Mouse (Mus musculus) neural tube, embryonic 14.5 days (tissue): ENCODE results near the gene Herc1. TPM values are rescaled to one million over a fixed set of nuclear protein-coding genes. Genes with fewer than 3 reads are reported as not detected.
"Not testable (repeated sequence)": the region's sequence is repeated elsewhere in the genome, so short reads cannot be mapped to it uniquely, and the experiment has no call there.

Experiments used
- ATAC-seq: fragments of 200-750 bp; cut with Nextera tagmentation; 2 replicates; pipeline ENCODE4 v1.8.0; 2017; ENCODE audit warnings: low read depth, mild to moderate bottlenecking, moderate TSS enrichment, moderate library complexity
- H3K27ac ChIP-seq: fragments of 300-500 bp; sonication (generic); 2 replicates; pipeline ENCODE4 v1.5.1; 2014; ENCODE audit warnings: low read depth, mild to moderate bottlenecking, control low read depth, low read length, moderate library complexity, mixed read lengths
- H3K27me3 ChIP-seq: fragments of 300-500 bp; sonication (generic); 2 replicates; pipeline ENCODE4 v1.6.1; 2014; ENCODE audit warnings: low read length; ENCODE audit not compliant: control insufficient read depth, insufficient read depth
- H3K36me3 ChIP-seq: fragments of 300-500 bp; sonication (generic); 2 replicates; pipeline ENCODE4 v1.6.1; 2014; ENCODE audit warnings: low read length, mixed read lengths; ENCODE audit not compliant: control insufficient read depth, insufficient read depth
- H3K4me1 ChIP-seq: fragments of 300-500 bp; sonication (generic); 2 replicates; pipeline ENCODE4 v1.6.1; 2014; ENCODE audit warnings: low read length; ENCODE audit not compliant: control insufficient read depth, insufficient read depth
- H3K4me2 ChIP-seq: fragments of 300-500 bp; sonication (generic); 2 replicates; pipeline ENCODE4 v1.6.1; 2014; ENCODE audit warnings: mild to moderate bottlenecking, low read depth, low read length, control low read depth
- H3K4me3 ChIP-seq: fragments of 300-500 bp; sonication (generic); 2 replicates; pipeline ENCODE4 v1.5.1; 2014; ENCODE audit warnings: low read depth, low read length, control low read depth, mixed read lengths
- H3K9ac ChIP-seq: fragments of 300-500 bp; sonication (generic); replicated peaks from 2 replicates; pipeline ENCODE4 v1.6.1; 2014; ENCODE audit warnings: low read depth, mild to moderate bottlenecking, control low read depth, low read length, mixed read lengths
- H3K9me3 ChIP-seq: fragments of 300-500 bp; sonication (generic); 2 replicates; pipeline ENCODE4 v1.6.1; 2016; ENCODE audit warnings: low read length; ENCODE audit not compliant: control insufficient read depth
- WGBS: fragments of 180-500 bp; shearing (Covaris S2); extraction: QIAGEN DNeasy Blood & Tissue Kit; methylation state at CpG from one replicate; pipeline ENCODE4 v1.1.7; 2014; 5-methylcytosine and 5-hydroxymethylcytosine counted together
- polyA plus RNA-seq: library from polyadenylated mRNA; unstranded; fragments of >200 nt; fragmentation: Nextera tagmentation; extraction: Ambion mirVana; gene quantifications from 2 replicates; pipeline ENCODE4 v1.2.1, GENCODE M21; 2014

Herc1 gene
- polyA plus RNA-seq, 1 experiment from 2014 or later: 66.7 TPM

DNA sequence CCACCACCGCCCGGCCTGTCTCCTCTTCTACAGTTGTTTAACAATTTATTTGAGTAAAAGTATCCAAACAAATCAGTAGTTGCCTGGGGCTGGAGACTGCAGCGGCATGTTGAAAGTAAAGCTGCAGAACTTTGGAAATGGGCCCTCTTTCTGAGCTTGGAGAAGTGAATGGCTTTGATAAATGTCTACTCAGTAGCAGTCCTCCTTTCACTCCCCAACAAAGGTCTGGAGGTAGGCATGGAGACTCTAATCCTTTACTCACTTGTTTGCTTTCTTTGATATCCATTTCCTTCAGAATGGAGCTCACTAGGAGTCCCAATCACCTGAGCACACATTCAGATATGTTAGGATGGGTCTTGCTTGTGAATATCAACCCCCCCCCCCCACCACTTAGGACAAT is 20.1 kb downstream of the Herc1 start:
- H3K4me3 ChIP-seq: no peak overlapping the region
- H3K36me3 ChIP-seq: no peaks in the 10 kb centered on the region
- no peak overlapping the region for H3K27ac ChIP-seq
- H3K4me1 ChIP-seq: no peaks in the 10 kb centered on the region
- no peaks in the 10 kb centered on the region for H3K9me3 ChIP-seq
- 83% methylated on average over 3 of the region's 3 CpGs for WGBS
- H3K9ac ChIP-seq: no peak overlapping the region
- H3K4me2 ChIP-seq: no peak overlapping the region
- no peaks in the 10 kb centered on the region for H3K27me3 ChIP-seq
- no peak for ATAC-seq

DNA sequence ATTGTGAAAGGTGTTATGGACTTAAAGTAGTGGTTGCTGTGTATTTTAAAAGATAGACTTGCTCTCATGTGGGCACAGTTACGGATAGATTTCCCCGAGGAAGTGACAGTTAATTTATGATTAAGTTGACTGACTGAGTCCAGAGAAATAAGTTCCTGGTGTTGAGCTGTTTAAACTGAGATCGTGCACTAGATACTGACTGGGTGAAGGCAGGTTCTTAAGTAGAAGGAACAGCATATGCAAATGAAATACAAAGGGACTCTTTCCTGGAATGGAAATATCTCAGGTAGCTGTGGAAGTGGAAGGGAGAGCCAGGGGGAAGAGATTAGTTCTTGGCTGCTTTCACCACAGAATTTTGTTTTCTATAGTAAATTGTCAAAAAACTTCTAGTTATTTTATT is 20.6 kb downstream of the Herc1 start:
- H3K9me3 ChIP-seq: no peaks in the 10 kb centered on the region
- H3K4me2 ChIP-seq: no peak overlapping the region
- no peak overlapping the region for H3K27ac ChIP-seq
- H3K9ac ChIP-seq: no peak overlapping the region
- 69% methylated on average over 3 of the region's 3 CpGs for WGBS
- H3K4me1 ChIP-seq: no peaks in the 10 kb centered on the region
- H3K4me3 ChIP-seq: no peak overlapping the region
- H3K27me3 ChIP-seq: no peaks in the 10 kb centered on the region
- no peaks in the 10 kb centered on the region for H3K36me3 ChIP-seq
- no peak for ATAC-seq

DNA sequence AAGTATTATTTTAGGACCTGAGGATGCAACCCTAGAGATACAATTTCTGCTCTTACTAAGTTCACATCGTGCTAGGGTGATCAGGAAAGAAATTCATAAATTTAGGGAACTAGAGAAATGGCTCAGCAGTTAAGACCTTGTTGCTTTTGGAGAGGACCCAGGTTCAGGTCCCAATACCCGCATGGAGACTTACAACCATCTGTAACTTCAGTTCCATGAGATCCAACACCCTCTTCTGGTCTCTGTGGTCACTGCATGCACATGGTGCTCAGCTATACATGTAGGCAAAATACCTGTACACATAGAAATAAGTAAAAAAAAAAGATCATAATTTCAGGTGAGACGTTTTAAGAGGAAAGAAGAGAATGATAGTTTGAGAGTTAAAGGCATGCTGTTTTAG is 23.2 kb downstream of the Herc1 start:
- 94% methylated on average over 3 of the region's 3 CpGs for WGBS
- no peaks in the 10 kb centered on the region for H3K4me1 ChIP-seq
- no peak for ATAC-seq
- H3K9me3 ChIP-seq: no peaks in the 10 kb centered on the region
- no peak overlapping the region for H3K27ac ChIP-seq
- no peaks in the 10 kb centered on the region for H3K36me3 ChIP-seq
- H3K4me2 ChIP-seq: no peak overlapping the region
- H3K9ac ChIP-seq: no peak overlapping the region
- no peak overlapping the region for H3K4me3 ChIP-seq
- H3K27me3 ChIP-seq: no peaks in the 10 kb centered on the region

DNA sequence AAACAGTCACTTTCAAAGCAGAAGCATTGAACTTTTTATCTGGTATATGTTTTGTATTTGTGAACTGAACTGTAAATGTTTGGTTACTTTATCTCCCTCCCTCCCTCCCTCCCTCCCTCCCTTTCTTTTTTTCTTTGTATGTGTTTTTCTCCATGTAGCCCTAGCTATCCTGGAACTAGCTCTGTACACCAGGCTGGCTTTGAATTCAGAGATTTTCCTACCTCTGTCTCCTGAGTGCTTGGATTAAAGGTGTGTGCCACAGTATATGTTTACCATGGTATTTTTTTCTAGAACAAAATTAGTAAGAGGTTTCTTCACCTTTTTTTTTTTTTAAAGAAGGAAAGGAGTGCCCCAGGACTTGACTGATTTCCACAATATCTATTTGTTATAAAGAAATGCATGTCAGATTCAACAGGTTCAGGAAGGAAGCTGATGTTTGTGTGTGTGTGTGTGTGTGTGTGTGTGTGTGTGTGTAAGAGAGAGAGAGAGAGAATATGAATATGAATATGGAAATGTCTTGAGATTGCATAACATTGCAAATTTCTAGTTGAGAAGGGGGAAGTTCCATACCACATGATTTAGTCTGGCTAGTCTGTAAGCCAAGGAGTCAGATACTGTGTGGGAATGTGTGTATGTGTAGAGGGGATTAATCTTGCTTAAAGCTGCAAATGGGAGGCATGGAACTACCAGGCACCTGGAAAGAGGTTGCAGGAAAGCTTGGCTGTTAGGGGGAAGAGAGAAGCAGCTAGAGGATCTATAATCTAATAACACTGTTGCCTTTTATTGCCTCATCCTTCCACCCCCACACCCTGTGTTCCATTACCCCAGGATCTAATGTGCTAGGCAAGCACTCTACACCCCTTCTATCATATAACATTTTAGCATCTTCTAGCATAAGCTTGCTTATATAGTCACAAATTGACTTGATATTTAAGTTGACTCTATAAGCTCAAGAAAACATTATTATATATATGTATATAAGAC is 24.5 kb downstream of the Herc1 start:
- H3K9ac ChIP-seq: no peak overlapping the region
- H3K27me3 ChIP-seq: no peaks in the 10 kb centered on the region
- ATAC-seq: no peak
- no peak overlapping the region for H3K4me2 ChIP-seq
- H3K4me3 ChIP-seq: no peak overlapping the region
- H3K27ac ChIP-seq: no peak overlapping the region
- no peaks in the 10 kb centered on the region for H3K4me1 ChIP-seq
- no peaks in the 10 kb centered on the region for H3K9me3 ChIP-seq
- H3K36me3 ChIP-seq: 0 out of 2 replicates have a peak, but pooled peaks cover 2% of the 10 kb centered on the region

DNA sequence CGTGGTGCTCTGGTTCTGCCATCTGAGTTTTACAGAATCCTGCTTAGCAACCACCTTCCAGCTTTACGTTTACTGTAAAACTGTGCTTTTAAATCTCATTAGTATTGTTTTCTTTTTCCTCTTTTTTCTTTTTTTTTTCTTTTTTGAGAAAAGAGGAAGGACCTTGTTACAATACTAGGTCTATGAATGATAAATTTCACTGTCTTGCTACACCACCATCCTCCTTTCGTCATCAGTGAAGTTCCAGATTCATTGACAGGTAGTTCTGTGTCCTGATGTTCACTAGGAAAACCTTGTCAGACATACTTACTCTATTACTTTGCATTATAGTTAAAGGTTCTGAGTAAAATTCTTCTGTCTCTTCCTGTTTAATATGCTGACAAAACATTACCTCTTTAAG is 33.2 kb downstream of the Herc1 start:
- Histone ChIP-seq H3K4me2 (no peak overlapping the region), H3K36me3 (peaks cover 15% of the 10 kb centered on the region; the same call in 1 of the 2 replicates), H3K4me3 (no peak overlapping the region), H3K9ac (no peak overlapping the region), H3K4me1 (no peaks in the 10 kb centered on the region), H3K9me3 (no peaks in the 10 kb centered on the region), H3K27me3 (no peaks in the 10 kb centered on the region), H3K27ac (no peak overlapping the region)
- ATAC-seq: no peak
- WGBS: 92% methylated on average over 3 of the region's 3 CpGs

DNA sequence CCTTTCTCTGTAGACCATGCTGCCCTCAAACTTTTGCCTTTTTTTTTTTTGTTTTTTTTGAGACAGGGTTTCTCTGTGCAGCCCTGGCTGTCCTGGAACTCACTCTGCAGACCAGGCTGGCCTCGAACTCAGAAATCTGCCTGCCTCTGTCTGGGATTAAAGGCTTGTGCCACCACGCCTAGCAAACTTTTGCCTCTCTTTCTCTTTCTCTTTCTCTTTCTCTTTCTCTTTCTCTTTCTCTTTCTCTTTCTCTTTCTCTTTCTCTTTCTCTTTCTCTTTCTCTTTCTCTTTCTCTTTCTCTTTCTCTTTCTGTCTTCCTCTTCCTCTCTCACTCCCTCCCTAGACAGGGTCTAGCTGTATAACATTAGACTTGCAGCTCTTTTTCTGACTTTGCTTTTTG is 40.1 kb downstream of the Herc1 start:
- WGBS: 92% methylated on average over 2 of the region's 2 CpGs
- H3K9ac ChIP-seq, H3K4me1 ChIP-seq, H3K27me3 ChIP-seq, H3K9me3 ChIP-seq, ATAC-seq, H3K27ac ChIP-seq, H3K4me3 ChIP-seq, H3K4me2 ChIP-seq: not testable (repeated sequence)
- peaks cover 21% of the 10 kb centered on the region for H3K36me3 ChIP-seq

DNA sequence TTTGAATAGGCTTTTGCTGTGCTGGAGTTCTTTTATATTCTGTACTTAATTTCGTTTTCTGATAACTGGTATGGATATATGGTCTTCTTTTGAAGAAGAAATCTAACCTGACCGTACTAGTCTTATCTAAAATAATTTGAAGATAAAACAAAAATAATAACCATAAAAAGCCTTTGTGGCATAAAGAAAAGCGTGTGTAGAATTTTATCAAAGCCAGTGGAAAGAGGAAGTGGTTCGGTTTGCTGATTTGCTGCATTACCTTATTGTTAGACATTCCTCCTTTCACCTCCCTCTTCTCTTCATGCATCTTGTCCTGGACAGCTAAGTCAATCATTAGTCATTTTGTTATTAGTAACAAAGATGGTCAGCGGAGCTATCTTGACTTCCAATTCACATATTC is 43.1 kb downstream of the Herc1 start:
- 97% methylated on average over 5 of the region's 5 CpGs for WGBS
- Histone ChIP-seq H3K4me3 (no peak overlapping the region), H3K27me3 (no peaks in the 10 kb centered on the region), H3K9ac (no peak overlapping the region), H3K4me1 (no peaks in the 10 kb centered on the region), H3K4me2 (no peak overlapping the region), H3K27ac (no peak overlapping the region), H3K9me3 (no peaks in the 10 kb centered on the region), H3K36me3 (peaks cover 19% of the 10 kb centered on the region)
- no peak for ATAC-seq

DNA sequence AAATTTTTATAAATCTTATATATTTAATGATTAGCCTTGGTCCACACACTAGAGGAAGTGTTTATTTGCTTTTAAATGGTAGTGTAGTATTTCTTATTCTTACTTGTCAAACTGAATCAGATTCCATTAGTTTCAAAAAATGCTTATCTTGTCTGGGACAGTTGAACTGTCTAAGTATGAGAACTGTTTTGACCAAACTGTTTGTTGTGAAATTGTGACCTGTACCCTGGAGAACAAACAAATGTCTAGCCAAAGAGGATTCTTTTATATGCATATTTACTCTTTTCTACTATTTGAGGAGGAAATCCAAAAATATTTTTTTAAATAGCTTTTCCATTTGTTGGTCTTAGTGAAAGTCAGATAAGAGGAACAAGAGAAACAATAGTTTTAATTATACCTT is 73.2 kb downstream of the Herc1 start:
- Histone ChIP-seq H3K9me3 (no peaks in the 10 kb centered on the region), H3K4me1 (no peaks in the 10 kb centered on the region), H3K27me3 (no peaks in the 10 kb centered on the region), H3K4me3 (no peak overlapping the region), H3K36me3 (peaks cover 10% of the 10 kb centered on the region), H3K4me2 (no peak overlapping the region), H3K27ac (no peak overlapping the region), H3K9ac (no peak overlapping the region)
- ATAC-seq: no peak

DNA sequence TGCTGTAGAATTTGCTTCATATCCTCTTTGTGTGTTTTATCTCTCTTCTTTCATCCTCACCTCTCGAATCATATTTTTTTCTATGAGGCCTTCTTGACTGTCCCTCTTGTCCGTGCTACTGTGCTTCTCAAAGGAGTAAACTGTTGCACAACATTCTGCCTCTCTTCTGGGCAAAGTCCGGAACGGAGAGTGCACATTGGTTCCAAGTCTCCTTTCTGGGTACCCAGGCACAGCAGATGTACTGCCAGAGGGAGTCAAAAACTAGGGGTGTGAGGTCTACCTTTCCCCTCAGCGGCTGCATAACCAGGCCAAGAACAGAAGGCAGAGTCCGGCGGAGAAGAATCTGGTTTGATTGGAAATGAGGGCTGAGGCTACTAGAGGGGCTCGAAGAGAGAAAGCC is 89.8 kb downstream of the Herc1 start:
- H3K27me3 ChIP-seq: no peaks in the 10 kb centered on the region
- ATAC-seq: no peak
- no peak overlapping the region for H3K27ac ChIP-seq
- H3K9ac ChIP-seq: no peak overlapping the region
- H3K4me3 ChIP-seq: no peak overlapping the region
- H3K9me3 ChIP-seq: no peaks in the 10 kb centered on the region
- no peaks in the 10 kb centered on the region for H3K4me1 ChIP-seq
- peaks cover 38% of the 10 kb centered on the region for H3K36me3 ChIP-seq
- no peak overlapping the region for H3K4me2 ChIP-seq
- WGBS: 99% methylated on average over 8 of the region's 8 CpGs
